Mouse (Mus musculus) myocyte (in vitro differentiated cells): ENCODE results near the gene Samd7. TPM values are rescaled to one million over a fixed set of nuclear protein-coding genes. Genes with fewer than 3 reads are reported as not detected.

Experiments used
- H3K27me3 ChIP-seq: one replicate; pipeline ENCODE4 v1.6.1; 2011; ENCODE audit not compliant: control insufficient read depth, insufficient read depth, insufficient read length
- H3K36me3 ChIP-seq: one replicate; pipeline ENCODE4 v1.6.1; 2011; ENCODE audit not compliant: control insufficient read depth, insufficient read depth
- H3K4me2 ChIP-seq: one replicate; pipeline ENCODE4 v1.6.1; 2011; ENCODE audit warnings: low read depth, control low read depth
- H3K4me3 ChIP-seq: one replicate; pipeline ENCODE4 v1.5.1; 2011; ENCODE audit warnings: mild to moderate bottlenecking, control low read depth, moderate library complexity
- H3K79me2 ChIP-seq: one replicate; pipeline ENCODE4 v1.6.1; 2011; ENCODE audit not compliant: control insufficient read depth, insufficient read depth
- H3ac ChIP-seq: one replicate; pipeline ENCODE4 v1.6.1; 2011; ENCODE audit not compliant: control insufficient read depth, insufficient read length
- CEBPB ChIP-seq: IDR thresholded peaks from 2 replicates; pipeline ENCODE4 v1.6.1; 2011; ENCODE audit warnings: mild to moderate bottlenecking, moderate library complexity; ENCODE audit not compliant: poor library complexity, insufficient read depth, severe bottlenecking
- E2F4 ChIP-seq: IDR thresholded peaks from one replicate; pipeline ENCODE4 v1.6.1; 2011; ENCODE audit warnings: mild to moderate bottlenecking, control low read depth, moderate library complexity; ENCODE audit not compliant: insufficient read depth
- MAX ChIP-seq: IDR thresholded peaks from one replicate; pipeline ENCODE4 v1.6.1; 2011; ENCODE audit warnings: low read depth, mild to moderate bottlenecking, control low read depth
- MYOD1 ChIP-seq, 3 experiments: IDR thresholded peaks; one replicate each; pipeline ENCODE4 v1.6.1; 2011; ENCODE audit warnings: control low read depth in 2 of 3, low read depth in 2 of 3, mild to moderate bottlenecking in 2 of 3, moderate library complexity in 1 of 3; ENCODE audit not compliant: insufficient read length in 2 of 3, control insufficient read depth in 1 of 3
- MYOG ChIP-seq, 3 experiments: IDR thresholded peaks; one replicate each; pipeline ENCODE4 v1.6.1; 2011; ENCODE audit warnings: control low read depth in 2 of 3, low read depth in 2 of 3, mild to moderate bottlenecking in 2 of 3; ENCODE audit not compliant: insufficient read length in 2 of 3, control insufficient read depth in 1 of 3, insufficient read depth in 1 of 3
- POLR2A ChIP-seq: IDR thresholded peaks from one replicate; pipeline ENCODE4 v1.6.1; 2011; ENCODE audit warnings: low read depth, mild to moderate bottlenecking, control low read depth, moderate library complexity; ENCODE audit not compliant: insufficient read length
- POLR2AphosphoS2 ChIP-seq: IDR thresholded peaks from one replicate; pipeline ENCODE4 v1.6.1; 2011; ENCODE audit warnings: low read depth, control low read depth; ENCODE audit not compliant: insufficient read length
- REST ChIP-seq: IDR thresholded peaks from one replicate; pipeline ENCODE4 v1.6.1; 2011; ENCODE audit warnings: mild to moderate bottlenecking, control low read depth, moderate library complexity; ENCODE audit not compliant: insufficient read depth, insufficient read length
- SRF ChIP-seq: IDR thresholded peaks from one replicate; pipeline ENCODE4 v1.6.1; 2011; ENCODE audit warnings: low read depth; ENCODE audit not compliant: control insufficient read depth, insufficient read length
- TCF12 ChIP-seq: IDR thresholded peaks from one replicate; pipeline ENCODE4 v1.6.1; 2011; ENCODE audit warnings: mild to moderate bottlenecking, control low read depth; ENCODE audit not compliant: poor library complexity, insufficient read depth, severe bottlenecking
- TCF3 ChIP-seq: IDR thresholded peaks from one replicate; pipeline ENCODE4 v1.6.1; 2011; ENCODE audit warnings: low read depth, control low read depth; ENCODE audit not compliant: insufficient read length
- USF1 ChIP-seq: IDR thresholded peaks from one replicate; pipeline ENCODE4 v1.6.1; 2011; ENCODE audit warnings: low read depth, mild to moderate bottlenecking, control low read depth, moderate library complexity
- polyA plus RNA-seq: library from polyadenylated mRNA; unstranded; fragments of >200 nt; fragmentation: generic; extraction: Trizol; gene quantifications from one replicate; pipeline ENCODE4 v1.2.1, GENCODE M21; 2012; ENCODE audit warnings: missing spikeins

The Samd7 gene
- polyA plus RNA-seq, 1 experiment = not detected

- TF ChIP-seq MAX (no peak), SRF (no peak), TCF3 (no peak), USF1 (no peak), MYOD1 (IDR thresholded peaks at IDR 0.05; ENCODE audit: control insufficient read depth in 1 of 3, insufficient read length in 2 of 3, low read depth in 2 of 3) (no peak), MYOG (IDR thresholded peaks at IDR 0.05; ENCODE audit: control insufficient read depth in 1 of 3, insufficient read depth in 1 of 3, insufficient read length in 2 of 3, low read depth in 2 of 3) (no peak), POLR2A (no peak), CEBPB (no peak), E2F4 (no peak), REST (no peak), POLR2AphosphoS2 (no peak), TCF12 (no peak)
- Histone ChIP-seq H3K4me3 (no peak overlapping the region), H3K27me3 (no peaks in the 10 kb centered on the region), H3ac (no peak overlapping the region), H3K79me2 (no peaks in the 10 kb centered on the region), H3K4me2 (no peak overlapping the region), H3K36me3 (no peaks in the 10 kb centered on the region)
Observed at GRCm38 (mm10) chr3:30722461-30722860, 23.6 kb upstream of the Samd7 start.

- Histone ChIP-seq H3K4me3 (no peak overlapping the region), H3K27me3 (no peaks in the 10 kb centered on the region), H3K79me2 (no peaks in the 10 kb centered on the region), H3K4me2 (no peak overlapping the region), H3K36me3 (no peaks in the 10 kb centered on the region), H3ac (no peak overlapping the region)
- TF ChIP-seq E2F4 (no peak), MYOD1 (IDR thresholded peaks at IDR 0.05; ENCODE audit: control insufficient read depth in 1 of 3, insufficient read length in 2 of 3, low read depth in 2 of 3) (peak in 2 of 3 experiments; percentile 51 to 61), SRF (no peak), TCF3 (no peak), REST (no peak), MAX (no peak), MYOG (IDR thresholded peaks at IDR 0.05; ENCODE audit: control insufficient read depth in 1 of 3, insufficient read depth in 1 of 3, insufficient read length in 2 of 3, low read depth in 2 of 3) (peak in 2 of 3 experiments; percentile 53 to 72), USF1 (no peak)
Observed at GRCm38 (mm10) chr3:30723179-30723578, 22.9 kb upstream of the Samd7 start.

DNA sequence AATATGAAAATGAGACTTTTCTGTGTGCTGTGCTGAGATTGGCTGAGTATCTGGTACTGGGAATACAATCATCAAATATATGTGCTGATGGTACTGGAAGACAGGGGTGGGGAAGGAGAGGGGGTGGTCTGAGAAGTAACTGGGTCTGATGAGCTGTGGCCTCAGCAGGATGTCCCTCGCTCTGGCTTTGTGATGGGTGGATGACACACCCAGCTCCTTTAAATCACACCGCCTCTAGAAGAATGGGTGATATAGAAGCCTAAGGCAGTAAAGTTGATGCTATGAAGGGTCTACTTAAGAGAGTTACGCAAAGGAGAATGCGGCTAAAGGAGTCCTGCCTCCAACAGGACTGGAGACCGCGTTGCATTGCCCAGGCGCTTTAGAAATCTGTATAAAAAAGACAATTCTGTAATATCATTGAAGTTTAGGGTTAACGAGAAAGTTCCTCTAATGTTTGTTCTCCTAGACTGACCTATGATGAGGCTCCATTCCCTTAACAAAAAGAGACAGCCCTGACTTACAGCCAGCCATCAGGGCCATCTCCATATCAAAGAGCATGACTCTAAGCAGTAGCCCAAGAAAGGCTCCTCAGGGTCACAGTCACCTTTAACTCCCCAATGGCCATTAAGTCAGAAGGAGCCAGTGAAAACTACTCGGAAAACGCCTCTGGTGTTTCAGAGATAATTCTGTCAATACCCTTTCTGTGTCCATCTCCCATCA, 21.8 kb upstream of the Samd7 start:
- Histone ChIP-seq H3K4me2 (no peak overlapping the region), H3K79me2 (no peaks in the 10 kb centered on the region), H3K27me3 (no peaks in the 10 kb centered on the region), H3K4me3 (no peak overlapping the region), H3K36me3 (no peaks in the 10 kb centered on the region), H3ac (no peak overlapping the region)
- TF ChIP-seq E2F4 (no peak), MAX (no peak), TCF3 (no peak), POLR2AphosphoS2 (no peak), USF1 (no peak), MYOD1 (IDR thresholded peaks at IDR 0.05; ENCODE audit: control insufficient read depth in 1 of 3, insufficient read length in 2 of 3, low read depth in 2 of 3) (no peak), CEBPB (no peak), MYOG (IDR thresholded peaks at IDR 0.05; ENCODE audit: control insufficient read depth in 1 of 3, insufficient read depth in 1 of 3, insufficient read length in 2 of 3, low read depth in 2 of 3) (no peak), REST (no peak), TCF12 (no peak), POLR2A (no peak), SRF (no peak)

- Histone ChIP-seq H3K27me3 (no peaks in the 10 kb centered on the region), H3K4me2 (no peak overlapping the region), H3K36me3 (no peaks in the 10 kb centered on the region), H3K4me3 (no peak overlapping the region), H3K79me2 (no peaks in the 10 kb centered on the region), H3ac (no peak overlapping the region)
- no peak for TF ChIP-seq TCF12
- no peak for TF ChIP-seq REST
- TF ChIP-seq E2F4 = no peak
- no peak for TF ChIP-seq POLR2A
- no peak for TF ChIP-seq MAX
- TF ChIP-seq USF1 = no peak
- TF ChIP-seq MYOD1 (IDR thresholded peaks at IDR 0.05; ENCODE audit: control insufficient read depth in 1 of 3, insufficient read length in 2 of 3, low read depth in 2 of 3) = no peak
- TF ChIP-seq SRF = no peak
- TF ChIP-seq CEBPB = no peak
- TF ChIP-seq TCF3 = no peak
- no peak for TF ChIP-seq POLR2AphosphoS2
- no peak for TF ChIP-seq MYOG (IDR thresholded peaks at IDR 0.05; ENCODE audit: control insufficient read depth in 1 of 3, insufficient read depth in 1 of 3, insufficient read length in 2 of 3, low read depth in 2 of 3)
Observed at GRCm38 (mm10) chr3:30724848-30725465, 21.1 kb upstream of the Samd7 start.
